Mouse (Mus musculus) bone marrow, adult 2 months (tissue): ENCODE results near the gene Pikfyve.

ENCODE experiments used
- CTCF ChIP-seq: fragments of 200-500 bp; IDR thresholded peaks from 2 replicates; pipeline ENCODE4 v1.5.1; 2011; ENCODE audit warnings: low read length, control low read depth; ENCODE audit not compliant: control insufficient read depth, insufficient read depth
- POLR2A ChIP-seq: fragments of 200-500 bp; IDR thresholded peaks from 2 replicates; pipeline ENCODE4 v1.6.1; 2011; ENCODE audit warnings: low read depth, mild to moderate bottlenecking, control low read depth, low read length, borderline replicate concordance; ENCODE audit not compliant: control insufficient read depth

DNA sequence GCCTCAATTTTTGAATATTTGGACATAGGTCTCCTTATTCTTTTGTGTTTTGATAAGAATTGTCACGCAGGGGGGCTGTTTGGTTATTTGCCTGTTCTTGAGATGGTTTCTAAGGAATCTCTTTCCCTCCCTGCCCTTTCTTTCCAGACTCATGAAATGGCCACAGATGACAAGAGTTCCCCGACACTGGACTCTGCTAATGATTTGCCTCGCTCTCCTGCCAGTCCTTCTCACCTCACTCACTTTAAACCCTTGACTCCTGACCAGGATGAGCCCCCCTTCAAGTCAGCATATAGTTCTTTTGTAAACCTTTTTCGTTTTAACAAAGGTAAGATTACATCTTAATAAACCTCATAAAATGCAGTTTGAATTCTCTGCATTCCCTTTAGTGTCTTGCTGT, 3.7 kb downstream of the Pikfyve start:
- TF ChIP-seq CTCF (no peak), POLR2A (no peak)
